8 mouse cellular contexts compared by ENCODE assay signal in the genomic region with DNA sequence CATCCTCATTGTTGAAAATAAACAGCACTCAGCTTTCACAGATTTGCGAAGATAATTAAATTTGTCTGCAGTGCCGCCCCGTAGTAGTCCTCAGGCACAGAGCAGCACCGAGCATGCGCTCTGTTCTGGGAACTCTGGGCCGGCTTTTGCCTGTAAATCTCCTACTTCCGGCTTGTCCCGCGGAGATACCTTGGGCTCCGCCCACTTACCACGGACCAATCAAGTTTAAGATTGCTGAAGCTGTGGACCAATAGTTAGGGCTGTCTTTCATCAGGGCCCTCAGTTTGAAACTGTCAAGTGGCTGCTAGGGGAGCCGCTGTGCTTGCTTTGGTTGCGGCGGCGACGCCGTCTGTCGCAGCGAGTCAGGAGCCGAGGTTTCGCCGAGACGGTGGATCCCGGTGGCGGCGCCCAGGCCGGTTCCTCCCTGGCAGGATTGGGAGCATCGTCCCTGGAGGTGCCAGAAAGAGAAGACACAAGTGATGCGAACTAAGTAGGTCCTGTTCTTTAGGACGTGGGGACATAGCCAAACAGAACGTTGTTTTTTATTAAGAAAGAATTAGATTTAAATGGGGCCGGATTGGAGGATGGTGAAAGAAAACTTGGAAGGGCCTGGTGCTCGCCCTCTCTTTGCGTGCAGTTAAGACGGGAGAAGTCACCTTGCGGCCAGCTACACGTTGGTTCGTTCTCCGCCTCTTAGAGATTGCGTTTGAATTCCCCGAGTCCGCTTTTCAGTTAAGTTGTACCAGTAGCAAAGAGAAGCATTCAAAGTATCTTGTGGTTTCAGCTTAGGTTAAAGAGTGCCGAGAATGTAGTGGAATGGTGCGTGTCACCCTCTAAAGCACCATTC. TPM values are rescaled to one million over a fixed set of nuclear protein-coding genes. Genes with fewer than 3 reads are reported as not detected.
DNase-seq lines count a peak whose midpoint lies in the region; ATAC-seq and TF ChIP-seq lines count a peak whose summit lies in the region.

A gene (plus strand): TSS at position 253 of the 847 bp plus-strand sequence.

- peak; percentile 77 for TF ChIP-seq EP300 in liver, embryonic 14.5 days (IDR thresholded peaks at IDR 0.05; ENCODE audit: low read depth)
- peak; percentile 98 for TF ChIP-seq EP300 in stomach, postnatal 0 days (optimal IDR thresholded peaks at IDR 0.05)

- peak; percentile 99 to 100 for DNase-seq in CD8-positive naive resting alpha-beta T cell, adult 2 months (ENCODE audit: low read depth in 2 of 2, low spot score in 2 of 2)
- peak; percentile 97 for DNase-seq in c-Kit-positive CD71-negative TER-119-negative erythroid progenitor cells, embryonic 14.5 days (ENCODE audit: low read depth)
- peak; percentile 98 for DNase-seq in forebrain, embryonic 10.5 days (ENCODE audit: extremely low spot score, low spot score)
- DNase-seq in kidney, postnatal 25 days, result peak; percentile 99
- peak; percentile 96 to 98 (median 98) for DNase-seq in liver, embryonic 14.5 days (ENCODE audit: low read depth in 3 of 3, low spot score in 3 of 3)
- DNase-seq in neural tube, embryonic 11.5 days (ENCODE audit: low spot score), result peak; percentile 96
- DNase-seq in stomach, postnatal 0 days (ENCODE audit: low spot score), result peak; percentile 97

- peak within 1 kb of the TSS; percentile 85 for H3K9ac ChIP-seq in heart, embryonic 15.5 days
- peak within 1 kb of the TSS; percentile 73 for H3K9ac ChIP-seq in liver, embryonic 14.5 days (replicated peaks)
- peak within 1 kb of the TSS; percentile 62 for H3K9ac ChIP-seq in neural tube, embryonic 11.5 days (ENCODE audit: low read length)
- H3K9ac ChIP-seq in stomach, postnatal 0 days (ENCODE audit: low read length), result peak within 1 kb of the TSS; percentile 85

- no peaks in the 10 kb centered on the region for H3K27me3 ChIP-seq in forebrain, embryonic 10.5 days (ENCODE audit: poor library complexity, severe bottlenecking)
- H3K27me3 ChIP-seq in heart, embryonic 15.5 days, result no peaks in the 10 kb centered on the region
- no peaks in the 10 kb centered on the region for H3K27me3 ChIP-seq in liver, embryonic 14.5 days (ENCODE audit: control insufficient read depth, insufficient read depth, low read length)
- H3K27me3 ChIP-seq in neural tube, embryonic 11.5 days (ENCODE audit: control insufficient read depth, insufficient read depth, low read length), result no peaks in the 10 kb centered on the region
- H3K27me3 ChIP-seq in stomach, postnatal 0 days (ENCODE audit: control insufficient read depth, insufficient read depth, low read length), result no peaks in the 10 kb centered on the region

- peak within 1 kb of the TSS; percentile 78 for H3K4me2 ChIP-seq in heart, embryonic 15.5 days
- H3K4me2 ChIP-seq in liver, embryonic 14.5 days (ENCODE audit: low read depth), result peak within 1 kb of the TSS; percentile 85
- peak within 1 kb of the TSS; percentile 76 for H3K4me2 ChIP-seq in neural tube, embryonic 11.5 days (ENCODE audit: low read depth)
- H3K4me2 ChIP-seq in stomach, postnatal 0 days (replicated peaks; ENCODE audit: low read depth), result peak within 1 kb of the TSS; percentile 72

- peak within 1 kb of the TSS; percentile 82 for H3K4me3 ChIP-seq in forebrain, embryonic 10.5 days
- peak within 1 kb of the TSS; percentile 95 for H3K4me3 ChIP-seq in heart, embryonic 15.5 days
- H3K4me3 ChIP-seq in liver, embryonic 14.5 days (ENCODE audit: insufficient read depth in 1 of 2, low read depth in 2 of 2, low read length in 2 of 2), result peak within 1 kb of the TSS; percentile 79 to 93
- H3K4me3 ChIP-seq in neural tube, embryonic 11.5 days (ENCODE audit: low read depth, low read length), result peak within 1 kb of the TSS; percentile 60
- H3K4me3 ChIP-seq in stomach, postnatal 0 days (ENCODE audit: low read depth, low read length), result peak within 1 kb of the TSS; percentile 85

- WGBS in forebrain, embryonic 10.5 days, result under 1% methylated on average over 44 of the region's 44 CpGs
- under 1% methylated on average over 44 of the region's 44 CpGs for WGBS in heart, embryonic 15.5 days
- WGBS in liver, embryonic 14.5 days (ENCODE audit: insufficient replicate concordance), result under 1% methylated on average over 44 of the region's 44 CpGs
- WGBS in neural tube, embryonic 11.5 days, result under 1% methylated on average over 44 of the region's 44 CpGs
- WGBS in stomach, postnatal 0 days, result under 1% methylated on average over 44 of the region's 44 CpGs

- peak; percentile 100 for ATAC-seq in heart, embryonic 15.5 days (replicated peaks; ENCODE audit: insufficient number of reproducible peaks, insufficient read depth, low FRiP score, low read depth)
- ATAC-seq in liver, embryonic 14.5 days (ENCODE audit: insufficient read depth), result peak; percentile 100
- peak; percentile 99 for ATAC-seq in neural tube, embryonic 11.5 days (ENCODE audit: insufficient read depth, low FRiP score, low TSS enrichment)
- ATAC-seq in stomach, postnatal 0 days (ENCODE audit: low FRiP score, low TSS enrichment), result peak; percentile 100

- peaks cover 12% of the 10 kb centered on the region for H3K4me1 ChIP-seq in forebrain, embryonic 10.5 days
- peaks cover 9% of the 10 kb centered on the region for H3K4me1 ChIP-seq in heart, embryonic 15.5 days (replicated peaks)
- peaks cover 4 to 7% of the 10 kb centered on the region in 2 experiments; a peak in 3 of 4 replicates for H3K4me1 ChIP-seq in liver, embryonic 14.5 days (replicated peaks; ENCODE audit: control insufficient read depth in 2 of 2, insufficient read depth in 2 of 2, low read length in 1 of 2)
- peaks cover 8% of the 10 kb centered on the region for H3K4me1 ChIP-seq in neural tube, embryonic 11.5 days (ENCODE audit: control insufficient read depth, insufficient read depth, low read length)
- 0 out of 2 replicates have a peak, but pooled peaks cover 2% of the 10 kb centered on the region for H3K4me1 ChIP-seq in stomach, postnatal 0 days (replicated peaks; ENCODE audit: control insufficient read depth, insufficient read depth)

- no peak for TF ChIP-seq CTCF in liver, embryonic 14.5 days (IDR thresholded peaks at IDR 0.05; ENCODE audit: low read depth)
- TF ChIP-seq CTCF in stomach, postnatal 0 days (IDR thresholded peaks at IDR 0.05; ENCODE audit: low read depth), result no peak

- H3K27ac ChIP-seq in forebrain, embryonic 10.5 days, result peak within 1 kb of the TSS; percentile 87
- peak within 1 kb of the TSS; percentile 82 for H3K27ac ChIP-seq in heart, embryonic 15.5 days
- peak within 1 kb of the TSS; percentile 7; the same call in 1 of the 2 replicates for H3K27ac ChIP-seq in liver, embryonic 14.5 days
- H3K27ac ChIP-seq in neural tube, embryonic 11.5 days (ENCODE audit: low read depth, low read length), result no peak within 1 kb of the TSS
- H3K27ac ChIP-seq in stomach, postnatal 0 days (replicated peaks), result peak within 1 kb of the TSS; percentile 83

- H3K9me3 ChIP-seq in forebrain, embryonic 10.5 days, result no peaks in the 10 kb centered on the region
- H3K9me3 ChIP-seq in heart, embryonic 15.5 days (replicated peaks), result no peaks in the 10 kb centered on the region
- H3K9me3 ChIP-seq in liver, embryonic 14.5 days (ENCODE audit: control insufficient read depth, low read length), result no peaks in the 10 kb centered on the region
- no peaks in the 10 kb centered on the region for H3K9me3 ChIP-seq in neural tube, embryonic 11.5 days (ENCODE audit: control insufficient read depth, low read length)
- H3K9me3 ChIP-seq in stomach, postnatal 0 days (ENCODE audit: control insufficient read depth, low read length), result no peaks in the 10 kb centered on the region

- peaks cover 33% of the 10 kb centered on the region for H3K36me3 ChIP-seq in forebrain, embryonic 10.5 days (replicated peaks)
- H3K36me3 ChIP-seq in heart, embryonic 15.5 days, result peaks cover 22% of the 10 kb centered on the region
- peaks cover 22% of the 10 kb centered on the region for H3K36me3 ChIP-seq in liver, embryonic 14.5 days (replicated peaks; ENCODE audit: control insufficient read depth, insufficient read depth, low read depth)
- H3K36me3 ChIP-seq in neural tube, embryonic 11.5 days (ENCODE audit: control insufficient read depth, insufficient read depth, low read length), result no peaks in the 10 kb centered on the region
- H3K36me3 ChIP-seq in stomach, postnatal 0 days (ENCODE audit: control insufficient read depth, insufficient read depth, low read length), result peaks cover 6% of the 10 kb centered on the region; the same call in 1 of the 2 replicates

RNA-seq across cellular contexts. Expression of the gene that starts here (rescaled TPM):
- 19.4 and 19.6 TPM in 2 replicates for polyA plus RNA-seq in forebrain, embryonic 10.5 days (2016; fragmentation: Nextera tagmentation; extraction: Ambion mirVana)
- polyA plus RNA-seq in heart, embryonic 15.5 days (2015; fragmentation: Nextera tagmentation; extraction: Ambion mirVana), result 10.0 TPM in 2 replicates
- polyA plus RNA-seq in liver, embryonic 14.5 days (2012; rRNA removed), result 2.2 and 4.0 TPM in 2 replicates
- polyA plus RNA-seq in liver, embryonic 14.5 days (2014; fragmentation: Nextera tagmentation; extraction: Ambion mirVana), result 5.4 and 7.7 TPM in 2 replicates
- polyA plus RNA-seq in neural tube, embryonic 11.5 days (2014; fragmentation: Nextera tagmentation; extraction: Ambion mirVana), result 27.2 and 30.2 TPM in 2 replicates
- 5.1 and 6.4 TPM in 2 replicates for polyA plus RNA-seq in stomach, postnatal 0 days (2015; fragmentation: Nextera tagmentation; extraction: Ambion mirVana)
